In the genomic region with DNA sequence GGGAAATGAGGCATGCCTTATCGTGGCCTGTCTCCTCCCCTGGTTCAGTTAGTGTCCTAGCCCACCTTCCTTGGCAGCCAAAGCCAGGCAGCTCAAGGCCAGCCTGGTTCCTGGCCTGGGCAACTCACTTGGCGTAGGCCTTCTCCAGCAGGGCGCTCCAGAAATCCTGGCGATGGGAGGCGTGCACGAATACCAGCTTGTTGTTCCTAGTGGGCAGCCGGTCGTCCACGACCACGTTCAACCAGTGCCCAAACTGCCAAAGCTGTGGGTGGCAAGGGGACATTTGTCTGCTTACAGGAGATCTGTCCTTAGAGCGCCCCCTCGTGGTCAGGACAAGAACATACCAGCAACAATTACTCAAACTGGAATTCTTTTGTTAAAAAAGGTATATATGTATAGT, we compare ENCODE assay signal across 8 mouse cellular contexts. TPM values are rescaled to one million over a fixed set of nuclear protein-coding genes. Genes with fewer than 3 reads are reported as not detected.
DNase-seq lines count a peak whose midpoint lies in the region; ATAC-seq and TF ChIP-seq lines count a peak whose summit lies in the region.

No protein-coding gene starts in this region.

- H3K36me3 ChIP-seq in forebrain, postnatal 0 days (ENCODE audit: insufficient read depth): no peaks in the 10 kb centered on the region
- H3K36me3 ChIP-seq in liver, embryonic 11.5 days (ENCODE audit: control insufficient read depth, insufficient read depth, low read length): no peaks in the 10 kb centered on the region

- no peak overlapping the region for H3K27ac ChIP-seq in forebrain, postnatal 0 days (ENCODE audit: low read depth, low read length)
- no peak overlapping the region for H3K27ac ChIP-seq in liver, embryonic 11.5 days (ENCODE audit: low read depth, low read length)
- H3K27ac ChIP-seq in olfactory bulb, adult 2 months (ENCODE audit: insufficient read depth, low read depth, low read length): no peak overlapping the region

- no peak for TF ChIP-seq POLR2A in olfactory bulb, adult 2 months (IDR thresholded peaks at IDR 0.05; ENCODE audit: insufficient read depth, low read depth, low read length)

- H3K27me3 ChIP-seq in forebrain, postnatal 0 days (ENCODE audit: insufficient read depth, low read length): no peaks in the 10 kb centered on the region
- H3K27me3 ChIP-seq in liver, embryonic 11.5 days (replicated peaks; ENCODE audit: control insufficient read depth, insufficient read depth, low read length): no peaks in the 10 kb centered on the region

- no peak overlapping the region for H3K4me3 ChIP-seq in forebrain, postnatal 0 days (ENCODE audit: low read depth, low read length)
- no peak overlapping the region for H3K4me3 ChIP-seq in liver, embryonic 11.5 days (ENCODE audit: low read depth, low read length)
- H3K4me3 ChIP-seq in olfactory bulb, adult 2 months (ENCODE audit: insufficient read depth, low read depth, low read length): no peak overlapping the region

- 16% methylated on average over 12 of the region's 12 CpGs for WGBS in forebrain, postnatal 0 days
- 20% methylated on average over 12 of the region's 12 CpGs for WGBS in liver, embryonic 11.5 days
- WGBS in olfactory bulb, adult 2 months: 21% methylated on average over 12 of the region's 12 CpGs

- TF ChIP-seq CTCF in forebrain, postnatal 0 days (IDR thresholded peaks at IDR 0.05; ENCODE audit: low read depth): peak; percentile 84
- peak; percentile 60 for TF ChIP-seq CTCF in olfactory bulb, adult 2 months (IDR thresholded peaks at IDR 0.05; ENCODE audit: insufficient read depth, low read depth, low read length)

- H3K9me3 ChIP-seq in forebrain, postnatal 0 days (ENCODE audit: low read length): no peaks in the 10 kb centered on the region
- peaks cover 4% of the 10 kb centered on the region for H3K9me3 ChIP-seq in liver, embryonic 11.5 days (ENCODE audit: control insufficient read depth, low read length)

- no peak overlapping the region for H3K9ac ChIP-seq in forebrain, postnatal 0 days
- H3K9ac ChIP-seq in liver, embryonic 11.5 days (ENCODE audit: low read depth, low read length): no peak overlapping the region

- no peak overlapping the region for H3K4me2 ChIP-seq in forebrain, postnatal 0 days (ENCODE audit: low read depth)
- no peak overlapping the region for H3K4me2 ChIP-seq in liver, embryonic 11.5 days

- H3K4me1 ChIP-seq in forebrain, postnatal 0 days (ENCODE audit: insufficient read depth): no peaks in the 10 kb centered on the region
- no peaks in the 10 kb centered on the region for H3K4me1 ChIP-seq in liver, embryonic 11.5 days (replicated peaks; ENCODE audit: control insufficient read depth, insufficient read depth, low read length)
- H3K4me1 ChIP-seq in olfactory bulb, adult 2 months (ENCODE audit: control insufficient read depth, insufficient read depth, low read length): peaks cover 3% of the 10 kb centered on the region; the same call in 1 of the 2 replicates

- DNase-seq in ovary, postnatal 36 days (ENCODE audit: low spot score): peak; percentile 70
- no peak for DNase-seq in ovary, adult 18-20 months (ENCODE audit: low spot score)
- DNase-seq in cerebellum, adult 11-12 months: peak; percentile 77
- peak; percentile 72 for DNase-seq in forebrain, postnatal 0 days
- DNase-seq in kidney, adult 8-10 months: peak; percentile 27 to 53
- DNase-seq in liver, embryonic 11.5 days (ENCODE audit: low spot score): peak; percentile 65
- peak; percentile 82 for DNase-seq in thymus, postnatal 25 days

- peak; percentile 54; the same call in 1 of the 2 replicates for ATAC-seq in forebrain, postnatal 0 days
- no peak for ATAC-seq in liver, embryonic 11.5 days (replicated peaks; ENCODE audit: low FRiP score)

RNA-seq across cellular contexts. Expression of gene Capn11, which starts 16.4 kb away (rescaled TPM):
- 0.85 and 1.3 TPM in 2 replicates for total RNA-seq in forebrain, postnatal 0 days (2014; rRNA removed)
- polyA plus RNA-seq in forebrain, postnatal 0 days (2015; fragmentation: Nextera tagmentation; extraction: Ambion mirVana): 0.06 and 1.5 TPM in 2 replicates
- polyA plus RNA-seq in liver, embryonic 11.5 days (2014; fragmentation: Nextera tagmentation; extraction: Ambion mirVana): 0.22 and 0.43 TPM in 2 replicates
- not detected in 2 replicates for polyA plus RNA-seq in olfactory bulb, adult 2 months (2012; ENCODE audit: insufficient read depth, insufficient read length, low replicate concordance, missing spikeins)

RNA-seq across cellular contexts. Expression of gene Mymx, which starts 40.8 kb away (rescaled TPM):
- not detected in 2 replicates for total RNA-seq in forebrain, postnatal 0 days (2014; rRNA removed)
- polyA plus RNA-seq in forebrain, postnatal 0 days (2015; fragmentation: Nextera tagmentation; extraction: Ambion mirVana): not detected in 2 replicates
- polyA plus RNA-seq in liver, embryonic 11.5 days (2014; fragmentation: Nextera tagmentation; extraction: Ambion mirVana): 0.62 and 1.0 TPM in 2 replicates
- not detected in 2 replicates for polyA plus RNA-seq in olfactory bulb, adult 2 months (2012; ENCODE audit: insufficient read depth, insufficient read length, low replicate concordance, missing spikeins)

RNA-seq across cellular contexts. Expression of gene Slc29a1, which starts 43.3 kb away (rescaled TPM):
- 68.3 and 84.5 TPM in 2 replicates for total RNA-seq in forebrain, postnatal 0 days (2014; rRNA removed)
- polyA plus RNA-seq in forebrain, postnatal 0 days (2015; fragmentation: Nextera tagmentation; extraction: Ambion mirVana): 76.2 and 84.4 TPM in 2 replicates
- 277 and 325 TPM in 2 replicates for polyA plus RNA-seq in liver, embryonic 11.5 days (2014; fragmentation: Nextera tagmentation; extraction: Ambion mirVana)
- not detected in 2 replicates for polyA plus RNA-seq in olfactory bulb, adult 2 months (2012; ENCODE audit: insufficient read depth, insufficient read length, low replicate concordance, missing spikeins)

RNA-seq across cellular contexts. Expression of gene Mrpl14, which starts 43.4 kb away (rescaled TPM):
- 25.3 and 40.2 TPM in 2 replicates for total RNA-seq in forebrain, postnatal 0 days (2014; rRNA removed)
- 98.6 and 120 TPM in 2 replicates for polyA plus RNA-seq in forebrain, postnatal 0 days (2015; fragmentation: Nextera tagmentation; extraction: Ambion mirVana)
- 192 and 194 TPM in 2 replicates for polyA plus RNA-seq in liver, embryonic 11.5 days (2014; fragmentation: Nextera tagmentation; extraction: Ambion mirVana)
- polyA plus RNA-seq in olfactory bulb, adult 2 months (2012; ENCODE audit: insufficient read depth, insufficient read length, low replicate concordance, missing spikeins): not detected in 2 replicates

RNA-seq across cellular contexts. Expression of gene Tmem63b, which starts 44.0 kb away (rescaled TPM):
- 198 and 228 TPM in 2 replicates for total RNA-seq in forebrain, postnatal 0 days (2014; rRNA removed)
- 109 and 131 TPM in 2 replicates for polyA plus RNA-seq in forebrain, postnatal 0 days (2015; fragmentation: Nextera tagmentation; extraction: Ambion mirVana)
- 16.0 and 18.0 TPM in 2 replicates for polyA plus RNA-seq in liver, embryonic 11.5 days (2014; fragmentation: Nextera tagmentation; extraction: Ambion mirVana)
- 179 TPM in 1 of 2 replicates, not detected in the other for polyA plus RNA-seq in olfactory bulb, adult 2 months (2012; ENCODE audit: insufficient read depth, insufficient read length, low replicate concordance, missing spikeins)
